Mouse (Mus musculus): ENCODE results near the gene Rassf8.

Rassf8 gene

DNA sequence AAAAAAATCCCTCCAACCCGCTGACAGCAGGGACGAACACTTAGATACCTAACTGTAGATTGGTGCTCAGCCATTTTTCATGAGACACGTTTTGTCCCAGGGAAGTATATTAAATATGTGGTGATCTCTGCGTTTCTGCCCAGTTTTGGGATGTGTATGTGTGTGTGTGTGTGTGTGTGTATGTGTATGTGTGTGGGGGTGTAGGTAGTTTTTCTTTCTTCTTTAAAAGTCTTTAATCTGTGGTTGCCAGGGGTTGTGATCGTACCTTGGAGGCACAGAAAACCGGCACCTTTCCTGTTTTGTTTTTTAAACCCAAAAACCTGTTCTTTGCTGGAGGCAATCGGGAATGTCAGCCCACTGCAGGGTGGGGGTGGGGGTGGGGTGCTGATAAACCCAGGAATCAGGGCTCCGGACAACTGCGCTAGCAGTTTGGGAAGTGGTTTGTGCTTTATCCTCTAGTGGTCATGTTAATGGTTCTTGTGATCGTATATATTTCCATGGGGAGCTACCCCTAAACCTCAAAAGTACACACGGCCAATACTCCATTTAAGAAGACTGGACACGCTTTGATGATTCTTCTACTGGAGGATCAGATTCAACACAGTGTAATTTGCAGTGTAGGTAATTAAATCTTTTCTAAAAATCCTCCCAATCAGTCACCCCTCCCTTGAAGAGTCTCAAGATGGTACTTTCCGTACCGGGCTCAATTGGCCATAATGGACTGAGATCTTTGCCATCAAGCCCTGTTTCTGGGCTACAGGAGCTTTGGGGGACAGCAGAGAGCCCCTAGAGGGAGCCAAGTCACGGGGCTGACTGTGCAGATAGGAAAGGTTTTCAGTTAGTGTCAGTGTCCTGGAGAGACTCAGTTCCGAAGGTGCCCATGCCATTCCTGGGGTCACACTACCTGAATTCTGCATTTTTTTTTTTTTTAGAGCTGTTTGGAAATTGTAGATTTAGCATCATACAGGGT, 1.4 kb downstream of the Rassf8 start:
- in situ Hi-C loops (cut with MboI; ENCODE audit: low sequenced_read_pairs), result no loop called here

DNA sequence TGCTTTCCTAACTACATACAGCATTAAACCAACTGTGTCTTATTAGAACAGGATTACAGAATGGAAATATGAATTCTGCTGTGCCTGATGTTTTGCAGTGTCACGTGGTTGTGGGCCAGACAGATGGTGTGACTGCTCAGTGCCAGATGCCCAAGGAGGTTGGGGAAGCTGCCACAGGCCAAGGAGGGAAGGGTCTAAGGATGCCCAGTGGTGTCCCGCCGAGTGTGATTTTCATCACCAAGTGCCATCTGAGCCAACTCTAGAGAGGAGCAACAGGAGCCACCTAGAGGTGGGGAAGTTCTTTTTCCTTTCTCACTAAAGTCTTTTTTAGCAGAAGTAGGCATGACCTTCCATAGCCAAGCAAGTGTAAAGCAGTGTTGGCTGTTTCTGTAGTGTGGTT, 3.8 kb downstream of the Rassf8 start:
- in situ Hi-C loops (cut with MboI; ENCODE audit: low sequenced_read_pairs), result no loop called here

DNA sequence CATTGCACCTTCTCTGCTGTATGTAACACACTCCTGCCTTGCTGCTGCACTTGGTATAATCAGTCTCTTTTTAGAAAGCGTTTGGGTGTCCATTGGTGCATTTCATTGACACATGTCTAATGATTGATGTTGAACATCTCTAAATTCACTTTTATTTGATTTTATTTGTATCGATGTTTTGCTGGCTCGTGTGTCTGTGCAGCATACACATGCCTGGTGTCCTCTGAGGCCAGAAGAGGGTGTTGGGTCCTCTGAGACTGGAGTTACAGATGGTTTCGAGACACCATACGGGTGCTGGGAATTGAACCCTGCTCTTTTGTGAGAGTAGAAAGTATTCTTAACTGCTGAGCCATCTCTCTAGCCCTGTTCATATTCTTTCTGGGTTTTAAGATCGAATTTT, 6.7 kb downstream of the Rassf8 start:
- in situ Hi-C loops (cut with MboI; ENCODE audit: low sequenced_read_pairs), result no loop called here

DNA sequence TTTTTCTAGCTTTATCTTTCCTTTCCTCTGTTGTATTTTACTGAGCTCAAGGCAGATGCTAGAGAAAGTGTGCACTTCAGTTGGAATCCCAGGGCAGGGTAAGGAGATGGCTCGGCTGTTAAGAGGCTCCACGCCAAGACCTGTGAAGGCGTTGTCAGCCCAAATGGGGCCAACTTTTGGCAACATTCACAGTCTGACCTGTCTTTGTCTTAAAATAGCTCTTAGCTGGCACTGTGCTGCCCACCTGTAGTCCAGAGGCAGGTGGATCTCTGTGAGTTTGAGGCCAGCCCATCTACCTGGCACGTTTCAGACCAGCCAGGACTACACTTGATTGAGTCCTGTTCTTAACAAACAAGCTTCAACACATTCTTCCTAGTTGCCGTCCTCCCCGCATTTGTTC, 7.9 kb downstream of the Rassf8 start:
- in situ Hi-C loops (cut with MboI; ENCODE audit: low sequenced_read_pairs), result no loop called here

DNA sequence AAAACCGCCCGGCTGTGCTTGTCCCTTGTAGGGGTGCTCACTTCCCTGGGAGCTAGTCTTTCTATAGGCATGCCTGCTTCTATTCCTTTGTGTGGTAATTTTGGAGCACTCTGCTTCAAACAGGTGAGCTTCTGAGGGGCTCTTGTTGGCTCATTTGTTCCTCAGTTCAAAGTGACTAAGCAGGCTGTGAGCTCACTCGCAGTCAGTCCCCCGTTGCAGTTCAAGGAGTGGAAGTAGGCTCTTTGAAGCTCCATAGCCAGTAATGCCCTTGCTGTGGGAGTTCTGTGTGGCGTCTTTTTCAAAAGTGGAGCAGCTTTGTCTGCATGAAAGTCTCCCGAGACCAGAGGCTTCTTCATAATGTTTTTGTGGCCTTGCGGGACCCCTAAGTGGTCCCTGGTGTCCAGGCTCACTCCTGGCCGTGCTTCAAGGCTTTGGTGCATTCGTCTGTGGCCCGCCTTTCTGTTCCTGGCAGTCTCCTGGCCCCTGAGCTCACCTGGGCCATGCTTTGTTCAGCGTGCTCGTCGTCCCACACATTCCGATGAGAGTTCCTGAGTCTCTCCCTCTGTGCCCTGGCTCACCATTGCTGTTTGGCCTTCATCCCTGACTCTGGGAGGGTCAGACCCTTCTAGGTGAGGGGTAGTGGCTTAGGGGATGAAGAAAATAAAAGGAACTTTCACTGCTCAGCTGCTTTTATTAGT, 9.5 kb downstream of the Rassf8 start:
- in situ Hi-C loops (cut with MboI; ENCODE audit: low sequenced_read_pairs), result no loop called here

DNA sequence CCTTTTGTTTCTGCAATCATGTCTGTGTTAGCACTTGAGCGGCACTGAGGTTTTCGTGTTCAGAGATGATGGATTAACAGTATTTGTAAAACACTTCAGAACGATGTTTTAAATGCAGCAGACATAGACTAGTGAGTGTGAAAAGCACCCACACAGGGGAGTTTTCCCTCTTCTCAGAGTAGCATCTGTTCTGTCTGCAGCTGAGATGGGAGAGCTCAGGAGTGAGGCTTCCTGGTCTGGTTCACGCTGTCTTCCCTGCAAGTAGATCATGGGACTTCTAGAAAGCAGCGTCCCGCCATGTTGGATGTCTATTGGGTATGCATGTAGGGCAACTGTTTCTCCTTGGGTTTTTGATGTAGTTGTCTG, 10.1 kb downstream of the Rassf8 start:
- in situ Hi-C loops (cut with MboI; ENCODE audit: low sequenced_read_pairs), result no loop called here

DNA sequence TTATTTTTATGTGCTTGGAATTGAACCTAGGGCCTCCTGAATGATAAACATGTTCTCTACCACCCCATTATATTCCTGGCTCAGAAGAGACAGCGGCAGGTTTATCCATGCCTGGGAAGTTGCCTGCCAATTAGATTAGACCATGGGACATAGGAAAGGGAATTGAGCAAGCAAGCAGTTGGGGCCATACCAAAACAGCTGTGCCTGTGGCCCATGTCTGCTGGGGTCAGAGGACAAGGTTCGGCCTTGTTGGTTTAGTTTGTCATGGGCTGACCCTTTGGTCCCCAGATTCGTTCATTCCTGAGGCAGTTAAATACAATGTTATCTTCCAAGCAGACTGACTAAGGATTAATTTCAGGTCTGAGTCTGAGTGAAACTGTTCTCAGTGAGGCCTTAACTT, 10.8 kb downstream of the Rassf8 start:
- in situ Hi-C loops (cut with MboI; ENCODE audit: low sequenced_read_pairs), result no loop called here

DNA sequence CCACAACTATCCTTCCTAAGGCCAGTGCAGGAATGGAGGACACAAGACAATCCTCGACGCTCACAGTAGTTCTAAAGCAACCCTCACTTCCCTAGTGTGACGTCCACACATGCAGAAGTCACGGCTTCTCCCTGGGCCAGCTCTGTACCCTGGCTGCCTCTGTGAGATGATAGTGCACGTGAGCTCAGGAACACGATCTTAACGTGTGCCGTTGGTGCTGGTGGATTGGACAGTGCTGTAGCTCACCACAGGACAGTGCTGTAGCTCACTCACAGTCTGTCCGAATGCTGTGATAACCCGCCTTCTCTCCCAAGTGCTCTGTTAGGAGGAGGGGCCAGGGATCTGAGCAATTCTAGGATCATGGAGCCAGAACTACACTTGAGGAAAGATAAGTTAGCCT, 12.1 kb downstream of the Rassf8 start:
- in situ Hi-C loops (cut with MboI; ENCODE audit: low sequenced_read_pairs), result no loop called here

DNA sequence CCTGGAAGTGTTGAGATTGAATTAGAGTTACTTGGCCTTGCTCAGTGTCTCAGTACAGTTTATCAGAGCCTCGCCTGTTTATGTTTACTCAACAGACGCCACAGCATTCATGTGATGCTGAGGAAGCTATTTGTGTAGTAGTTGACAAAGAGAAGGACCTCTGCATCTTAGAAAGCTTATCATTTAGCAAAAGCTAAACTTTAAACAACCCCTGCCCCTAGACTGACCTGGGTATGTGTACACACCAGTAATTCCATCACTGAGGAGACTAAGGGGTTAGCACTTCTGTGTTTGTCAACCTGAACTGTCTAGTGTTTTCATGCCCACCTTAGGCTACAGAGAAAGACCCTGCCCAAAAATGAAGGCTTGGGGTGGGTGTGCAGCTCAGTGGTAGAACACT, 12.9 kb downstream of the Rassf8 start:
- in situ Hi-C loops (cut with MboI; ENCODE audit: low sequenced_read_pairs), result no loop called here

DNA sequence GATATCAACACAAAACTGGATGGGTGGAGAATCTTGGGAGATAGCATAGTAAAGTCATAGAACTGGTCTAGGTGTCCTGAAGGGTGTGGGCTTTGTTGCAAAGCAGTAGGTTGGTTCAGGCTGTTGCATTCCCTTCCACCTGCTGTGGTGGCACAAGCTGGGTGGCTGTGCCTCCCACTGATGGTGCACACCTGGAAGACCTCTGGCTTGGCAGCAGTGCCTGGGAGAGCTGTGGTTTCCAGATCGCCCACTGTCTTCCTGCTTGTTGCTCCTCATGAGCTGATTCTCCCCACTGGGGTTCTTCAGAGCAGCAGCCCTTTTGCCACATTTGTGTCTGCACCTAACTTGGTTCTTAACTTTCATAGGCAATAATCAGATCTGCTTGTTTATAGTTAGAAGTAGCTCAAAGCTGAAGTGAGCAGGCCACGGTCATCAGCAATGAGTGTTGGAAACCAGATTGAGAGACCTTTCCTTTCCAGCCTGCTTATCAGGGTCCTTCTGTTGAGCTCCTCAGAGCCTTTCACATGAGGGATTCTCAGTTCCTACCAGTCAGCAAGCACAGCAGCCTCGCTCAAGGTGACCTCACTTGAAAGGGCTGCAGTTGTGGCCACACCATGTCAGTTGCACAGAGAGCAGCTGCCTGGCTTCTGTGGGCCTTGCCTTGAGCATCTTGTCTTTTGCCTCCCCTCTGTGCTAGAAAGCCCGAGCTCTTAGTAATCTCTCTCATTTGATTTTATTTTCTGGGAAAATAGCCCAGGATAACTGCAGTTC, 13.9 kb downstream of the Rassf8 start:
- in situ Hi-C loops (cut with MboI; ENCODE audit: low sequenced_read_pairs), result no loop called here

DNA sequence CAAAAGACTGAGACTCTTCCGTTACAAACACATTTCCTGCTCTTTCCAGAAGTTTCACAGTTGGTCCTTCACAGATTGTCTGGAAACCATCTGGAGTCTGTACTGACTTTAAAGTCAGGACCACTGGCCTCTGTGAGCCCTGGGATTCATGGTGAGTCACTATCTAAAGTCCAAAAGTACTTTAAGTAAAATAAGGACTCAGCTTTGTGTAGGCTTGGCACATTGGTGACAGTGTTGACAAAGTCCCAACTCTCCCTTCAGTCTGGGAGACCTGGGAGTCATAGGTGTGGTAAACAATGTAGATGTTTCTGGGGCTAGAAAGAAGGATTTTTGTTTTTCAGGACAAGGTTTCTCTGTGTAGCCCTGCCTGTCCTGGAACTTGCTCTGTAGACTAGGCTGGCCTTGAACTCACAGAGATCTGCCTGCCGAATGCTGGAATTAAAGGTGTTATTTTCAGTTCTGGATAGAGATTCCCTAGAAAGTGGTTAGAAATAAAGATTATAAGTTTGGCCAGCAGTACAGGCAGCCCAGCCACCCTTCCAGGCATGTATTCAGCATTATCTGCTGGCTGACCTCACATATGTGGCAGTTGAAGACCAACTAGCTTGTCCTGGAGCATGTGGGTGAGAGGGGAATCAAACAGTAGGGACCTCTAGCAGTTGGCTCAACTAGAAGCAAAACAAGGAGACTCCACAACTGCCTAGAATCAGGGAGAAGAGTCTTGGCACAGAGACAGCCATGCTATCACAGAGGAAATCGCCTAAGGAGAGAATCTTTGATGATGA, 14.8 kb downstream of the Rassf8 start:
- in situ Hi-C loops (cut with MboI; ENCODE audit: low sequenced_read_pairs), result no loop called here

DNA sequence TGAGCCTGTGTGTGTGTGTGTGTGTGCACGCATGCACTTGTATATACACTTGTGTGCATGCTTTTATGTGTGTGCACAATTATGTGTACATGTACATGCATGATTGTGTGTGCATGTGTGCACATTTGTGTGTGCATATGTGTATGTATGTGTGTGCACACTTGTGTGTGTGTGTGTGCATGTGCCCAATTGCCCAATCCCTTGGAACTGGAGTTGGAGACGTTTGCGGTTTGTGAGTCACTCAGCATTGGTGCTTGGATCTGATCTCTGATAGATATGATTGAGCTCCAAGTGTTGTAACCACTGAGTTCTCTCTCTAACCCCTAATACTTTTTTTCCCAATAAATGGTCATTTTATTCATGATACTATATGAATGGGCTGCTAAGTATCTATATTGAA, 15.5 kb downstream of the Rassf8 start:
- in situ Hi-C loops (cut with MboI; ENCODE audit: low sequenced_read_pairs), result no loop called here

DNA sequence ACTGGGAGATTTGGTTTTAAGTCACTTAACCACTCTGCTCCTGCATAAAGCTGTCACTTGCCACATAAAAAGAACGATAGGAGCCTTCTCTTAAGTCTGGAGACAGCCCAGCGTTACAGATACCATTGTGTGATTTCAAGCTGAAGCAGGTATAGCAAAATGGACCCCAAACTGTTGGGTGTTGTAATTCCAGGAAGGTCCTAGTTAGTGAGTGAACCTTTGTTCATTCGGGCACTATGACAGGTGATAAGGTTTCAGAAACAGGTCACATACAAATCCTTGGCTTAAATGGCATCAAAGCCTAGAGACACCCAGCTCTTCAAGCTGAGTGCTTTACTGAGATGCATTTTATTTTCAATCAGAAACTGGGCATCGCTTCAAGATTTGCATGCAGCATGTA, 16.5 kb downstream of the Rassf8 start:
- in situ Hi-C loops (cut with MboI; ENCODE audit: low sequenced_read_pairs), result no loop called here

DNA sequence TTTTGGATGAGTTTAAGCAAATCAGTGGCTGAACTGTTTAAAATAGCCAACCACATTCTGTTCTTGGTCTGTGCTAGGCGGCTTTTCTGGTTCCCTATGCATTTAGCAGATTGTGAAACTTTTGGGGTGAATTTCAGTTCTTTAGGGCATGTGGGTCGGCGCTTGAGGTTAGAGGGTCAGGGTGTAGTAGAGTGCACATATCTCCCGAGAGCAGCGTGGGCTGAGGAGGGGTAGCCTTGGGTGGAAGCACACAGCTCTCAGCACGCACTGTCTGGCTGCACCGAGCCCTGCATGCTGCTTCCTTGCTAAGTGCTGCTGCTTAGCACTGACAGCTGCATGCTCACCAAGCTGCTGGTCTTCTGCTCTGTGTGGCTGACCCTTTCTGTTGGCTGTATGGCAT, 18.5 kb downstream of the Rassf8 start:
- in situ Hi-C loops (cut with MboI; ENCODE audit: low sequenced_read_pairs), result no loop called here

DNA sequence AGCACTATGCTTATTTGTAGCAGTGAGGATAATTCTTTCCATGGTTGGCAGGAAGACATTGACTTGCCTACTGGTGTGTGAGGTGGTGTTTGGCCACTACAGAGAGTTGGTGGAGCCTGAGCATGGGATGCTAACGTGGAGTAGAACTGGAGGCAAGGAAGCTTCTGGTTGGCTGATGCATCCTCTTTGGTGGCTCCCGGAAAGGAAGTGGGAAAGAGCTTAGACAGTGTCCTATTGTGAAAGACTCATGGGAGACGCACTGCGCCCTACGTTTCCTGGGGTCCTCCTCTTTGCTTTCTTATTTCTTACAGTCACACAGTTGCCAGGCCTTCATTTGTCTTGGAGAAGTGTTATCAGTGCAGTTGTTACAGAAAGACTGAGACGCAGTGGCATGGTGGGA, 20.4 kb downstream of the Rassf8 start:
- in situ Hi-C loops (cut with MboI; ENCODE audit: low sequenced_read_pairs), result no loop called here

DNA sequence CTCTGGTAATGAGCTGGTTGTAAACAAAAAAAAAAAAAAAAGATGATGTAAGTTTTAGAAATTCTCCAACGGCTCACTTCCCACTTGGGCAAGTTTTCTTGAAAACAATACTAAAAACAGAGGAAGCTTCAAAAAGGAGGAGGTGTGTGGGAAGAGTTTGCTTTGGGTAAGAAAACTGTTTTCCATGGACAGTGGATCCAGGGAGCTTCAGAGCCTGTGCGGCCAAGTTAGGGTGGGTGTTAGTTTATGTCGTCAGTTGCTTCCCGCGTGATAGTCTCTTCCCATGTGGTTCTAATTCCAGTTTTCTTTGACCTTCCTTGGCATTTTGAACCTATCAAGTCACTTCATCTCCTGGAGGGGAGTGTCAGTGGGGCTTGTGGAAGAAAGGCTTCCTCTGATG, 21.1 kb downstream of the Rassf8 start:
- in situ Hi-C loops (cut with MboI; ENCODE audit: low sequenced_read_pairs), result no loop called here

DNA sequence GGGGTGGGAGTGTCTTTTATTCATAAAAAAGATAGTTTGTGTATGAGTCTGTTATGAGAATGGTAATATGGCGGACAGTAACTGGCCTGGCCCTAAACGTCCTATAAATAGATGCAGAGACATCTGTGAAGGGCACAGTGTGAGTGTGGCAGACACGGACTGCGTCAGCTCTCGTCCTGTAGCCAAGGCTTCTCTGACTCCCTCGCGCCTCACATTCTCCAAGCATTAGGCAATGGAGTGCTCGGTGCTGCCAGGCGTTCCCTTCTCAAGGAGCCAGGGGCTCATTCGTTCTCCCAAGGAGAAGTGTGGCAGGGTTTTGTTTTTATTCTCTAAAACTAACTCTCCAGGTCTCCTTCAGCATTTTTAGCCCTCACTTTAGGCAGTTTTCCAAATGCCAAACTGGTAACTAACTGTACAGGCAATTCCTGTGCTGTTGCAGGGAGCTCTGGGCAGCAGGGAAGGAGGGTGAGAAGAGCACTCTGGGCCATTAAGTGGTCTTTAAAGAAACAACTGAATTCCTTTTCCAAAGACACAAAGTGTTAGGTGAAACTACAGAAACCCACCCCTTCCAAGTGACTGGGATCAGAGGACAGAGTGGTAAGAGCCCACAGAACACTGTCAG, 22.2 kb downstream of the Rassf8 start:
- in situ Hi-C loops (cut with MboI; ENCODE audit: low sequenced_read_pairs), result no loop called here

DNA sequence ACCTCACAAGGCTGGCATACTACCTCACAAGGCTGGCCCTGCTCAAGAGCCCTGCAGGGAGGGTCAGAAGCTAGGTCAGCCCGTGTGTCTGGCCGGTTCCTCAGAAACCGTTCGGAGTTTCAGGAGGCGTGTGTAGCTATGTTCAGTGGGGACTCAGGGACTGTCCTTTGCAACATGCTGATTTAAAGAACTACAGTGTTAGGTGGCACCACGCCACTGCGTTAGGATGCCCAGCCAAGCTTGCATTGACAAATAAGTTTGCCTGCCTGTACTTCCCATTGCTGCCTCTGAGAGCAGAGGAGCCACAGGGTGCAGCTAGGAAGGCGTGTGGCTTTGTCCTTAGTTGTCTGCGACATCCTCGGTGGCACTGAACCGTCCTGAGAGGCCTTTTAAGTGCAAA, 23.3 kb downstream of the Rassf8 start:
- in situ Hi-C loops (cut with MboI; ENCODE audit: low sequenced_read_pairs), result no loop called here

DNA sequence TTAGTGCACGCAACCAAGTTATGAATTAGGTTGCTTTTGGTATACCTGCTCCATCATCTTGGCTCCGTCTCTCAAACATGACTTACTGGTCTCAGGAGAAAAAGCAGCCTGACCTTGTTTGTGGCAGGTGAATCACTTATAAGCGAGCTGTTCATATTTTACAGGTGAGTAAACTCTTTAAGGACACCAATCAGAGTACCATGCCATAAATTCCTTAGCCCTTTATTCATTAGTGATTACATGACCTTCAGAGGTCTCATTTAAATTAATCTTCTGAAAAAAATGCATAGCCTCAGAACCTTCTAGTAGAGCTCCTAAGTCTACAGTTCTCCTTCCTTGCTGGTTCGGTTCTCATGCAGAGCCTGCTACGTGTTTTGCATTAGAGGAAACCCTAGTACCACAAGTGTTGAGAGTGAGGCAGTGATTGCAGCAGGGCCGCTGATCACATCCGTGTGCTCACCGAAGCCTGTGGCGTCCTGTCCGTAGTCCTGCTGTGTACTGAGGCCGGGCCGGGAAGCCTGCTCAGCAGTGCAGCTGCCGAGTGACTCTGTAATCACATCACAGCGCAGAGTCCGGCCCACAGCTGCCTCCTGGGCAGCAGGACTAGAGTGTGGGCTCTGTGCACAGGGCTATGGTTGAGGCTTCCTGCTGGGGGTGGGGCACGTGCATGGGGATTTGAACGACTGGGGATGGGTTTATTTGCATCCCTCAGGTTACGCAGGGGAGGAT, 23.9 kb downstream of the Rassf8 start:
- in situ Hi-C loops (cut with MboI; ENCODE audit: low sequenced_read_pairs), result no loop called here

DNA sequence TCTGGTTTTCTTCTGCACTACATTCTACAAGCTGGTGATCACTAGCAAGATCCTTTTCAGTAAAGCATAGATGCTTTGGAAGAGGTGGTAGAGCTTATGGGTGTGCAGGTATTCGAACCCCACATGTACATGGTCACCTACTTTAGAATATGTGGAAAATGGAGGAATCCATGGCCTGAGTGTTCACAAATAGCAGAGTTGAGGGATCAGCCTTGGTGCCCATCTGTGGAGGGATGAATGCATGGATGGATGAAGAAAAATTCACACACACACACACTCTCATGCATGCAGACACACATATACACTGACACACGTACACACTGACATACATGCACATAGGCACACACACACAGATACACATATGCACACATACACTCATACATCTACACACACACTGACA, 27.9 kb downstream of the Rassf8 start:
- in situ Hi-C loops (cut with MboI; ENCODE audit: low sequenced_read_pairs), result no loop called here
